Mouse (Mus musculus): ENCODE measurements around the gene 1110059E24Rik. TPM values are rescaled to one million over a fixed set of nuclear protein-coding genes. Genes with fewer than 3 reads are reported as not detected.
A peak's percentile ranks its signal among the peaks of the same experiment; 100 is the strongest.

Gene 1110059E24Rik
- polyA plus RNA-seq, 1 experiment, result 0.86 TPM

DNA sequence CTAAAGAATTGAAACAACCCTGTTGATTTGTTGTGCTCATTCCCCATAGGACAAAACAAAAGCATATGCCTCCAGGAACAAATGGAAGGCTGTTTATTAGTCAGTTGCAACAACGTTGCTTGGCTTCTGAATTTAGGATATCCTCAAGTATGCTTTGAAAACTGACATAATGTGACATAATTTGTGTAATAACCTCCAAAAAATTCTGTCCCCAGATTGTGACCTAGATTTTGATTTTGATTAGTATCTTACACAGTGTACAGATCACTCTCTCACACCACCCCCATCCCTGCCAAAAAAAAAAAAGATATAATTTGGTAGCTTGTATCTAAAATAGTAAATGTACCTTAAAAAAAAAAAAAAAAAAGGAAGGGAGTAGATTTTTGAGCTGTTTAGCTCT is 8.0 kb upstream of the 1110059E24Rik start:
- TF ChIP-seq CTCF (IDR thresholded peaks at IDR 0.05; ENCODE audit: extremely low read depth, insufficient read length, insufficient replicate concordance, low read depth, low read length) (no peak), POLR2A (IDR thresholded peaks at IDR 0.05; ENCODE audit: low read depth, low read length) (no peak)
- 77% methylated on average over 1 of the region's 1 CpGs for WGBS

GRCm38 (mm10) chr19:21654788-21655187 is 2.0 kb upstream of the 1110059E24Rik start:
- Histone ChIP-seq H3K4me1 (ENCODE audit: control insufficient read depth, insufficient read depth, insufficient read length, low read length) (peaks cover 8% of the 10 kb centered on the region; the same call in 1 of the 2 replicates), H3K36me3 (ENCODE audit: control insufficient read depth, insufficient read depth, low read length) (no peaks in the 10 kb centered on the region), H3K4me3 (ENCODE audit: low read depth, low read length) (no peak overlapping the region), H3K27ac (ENCODE audit: insufficient read depth, low read depth, low read length) (no peak overlapping the region), H3K27me3 (ENCODE audit: control insufficient read depth, insufficient read depth, low read length) (no peaks in the 10 kb centered on the region)
- 13% methylated on average over 7 of the region's 7 CpGs for WGBS
- TF ChIP-seq POLR2A (IDR thresholded peaks at IDR 0.05; ENCODE audit: low read depth, low read length), result no peak
- TF ChIP-seq CTCF (IDR thresholded peaks at IDR 0.05; ENCODE audit: extremely low read depth, insufficient read length, insufficient replicate concordance, low read depth, low read length), result no peak

More for the DNA sequence above, 8.0 kb upstream of the 1110059E24Rik start:
- Histone ChIP-seq H3K4me1 (ENCODE audit: control insufficient read depth, insufficient read depth, insufficient read length, low read length) (peaks cover 4% of the 10 kb centered on the region; the same call in 1 of the 2 replicates), H3K36me3 (ENCODE audit: control insufficient read depth, insufficient read depth, low read length) (no peaks in the 10 kb centered on the region), H3K4me3 (ENCODE audit: low read depth, low read length) (no peak overlapping the region), H3K27me3 (ENCODE audit: control insufficient read depth, insufficient read depth, low read length) (no peaks in the 10 kb centered on the region), H3K27ac (ENCODE audit: insufficient read depth, low read depth, low read length) (no peak overlapping the region)

DNA sequence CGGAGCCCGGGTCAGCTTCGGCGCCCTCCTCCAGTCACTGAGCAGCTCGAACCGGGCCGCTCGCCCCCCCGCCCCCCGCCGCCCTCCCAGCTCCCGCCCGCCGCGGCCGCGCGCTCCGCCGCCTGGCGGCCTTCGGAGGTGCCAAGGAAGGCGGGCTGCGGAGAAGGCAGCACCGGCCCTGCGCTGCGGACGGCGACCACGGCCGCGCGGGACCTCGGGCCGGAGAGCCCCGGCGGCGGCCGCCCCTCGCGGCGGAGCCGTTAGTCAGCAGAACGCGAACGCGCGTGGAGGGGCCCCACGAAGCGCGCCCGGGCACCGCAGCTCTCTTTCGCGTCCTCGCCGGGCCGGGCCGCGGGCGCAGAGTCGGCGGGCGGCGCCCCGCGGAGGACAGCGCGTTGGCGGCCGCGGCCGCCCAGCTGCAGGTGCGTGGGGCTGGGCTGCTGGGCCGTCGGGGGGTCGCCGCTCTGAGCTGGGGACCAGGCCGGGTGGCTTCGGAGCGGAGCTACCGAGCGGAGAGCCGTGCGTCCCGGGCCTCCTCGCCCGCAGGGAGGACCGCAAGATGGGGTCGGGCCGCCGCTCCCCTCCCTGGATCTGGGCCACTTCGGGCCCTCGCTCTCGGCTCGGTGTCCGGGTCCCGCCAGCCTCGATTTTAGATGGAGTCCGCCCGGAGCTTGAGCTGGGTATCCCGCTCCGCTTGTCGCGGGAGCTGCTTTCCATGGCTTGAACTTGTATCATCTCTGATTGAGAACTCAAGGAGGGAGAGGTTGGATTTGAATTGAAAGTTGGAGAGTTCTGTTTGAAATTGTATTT is 601 bp upstream of the 1110059E24Rik start, which contains the start of gene Abhd17b:
Abhd17b (plus strand) TSS at position 14 of the 810 bp plus-strand sequence.
- Histone ChIP-seq H3K4me3 (ENCODE audit: low read depth, low read length) (peak within 1 kb of the TSS; percentile 100), H3K27me3 (ENCODE audit: control insufficient read depth, insufficient read depth, low read length) (no peaks in the 10 kb centered on the region), H3K4me1 (ENCODE audit: control insufficient read depth, insufficient read depth, insufficient read length, low read length) (peaks cover 3% of the 10 kb centered on the region; the same call in 1 of the 2 replicates), H3K27ac (ENCODE audit: insufficient read depth, low read depth, low read length) (peak within 1 kb of the TSS; percentile 90), H3K36me3 (ENCODE audit: control insufficient read depth, insufficient read depth, low read length) (no peaks in the 10 kb centered on the region)
- under 1% methylated on average over 96 of the region's 105 CpGs for WGBS
- TF ChIP-seq CTCF (IDR thresholded peaks at IDR 0.05; ENCODE audit: extremely low read depth, insufficient read length, insufficient replicate concordance, low read depth, low read length) (peak; percentile 27; the same call in 1 of the 2 replicates), POLR2A (IDR thresholded peaks at IDR 0.05; ENCODE audit: low read depth, low read length) (peak; percentile 58; the same call in 1 of the 2 replicates)

GRCm38 (mm10) chr19:21651664-21652063 is 1.1 kb downstream of the 1110059E24Rik start:
- no peak for TF ChIP-seq POLR2A (IDR thresholded peaks at IDR 0.05; ENCODE audit: low read depth, low read length)
- no peak for TF ChIP-seq CTCF (IDR thresholded peaks at IDR 0.05; ENCODE audit: extremely low read depth, insufficient read length, insufficient replicate concordance, low read depth, low read length)
- H3K4me3 ChIP-seq (ENCODE audit: low read depth, low read length), result no peak overlapping the region
- WGBS, result 14% methylated on average over 6 of the region's 6 CpGs
- H3K4me1 ChIP-seq (ENCODE audit: control insufficient read depth, insufficient read depth, insufficient read length, low read length), result peaks cover 13% of the 10 kb centered on the region; the same call in 1 of the 2 replicates
- no peaks in the 10 kb centered on the region for H3K27me3 ChIP-seq (ENCODE audit: control insufficient read depth, insufficient read depth, low read length)
- no peaks in the 10 kb centered on the region for H3K36me3 ChIP-seq (ENCODE audit: control insufficient read depth, insufficient read depth, low read length)
- H3K27ac ChIP-seq (ENCODE audit: insufficient read depth, low read depth, low read length), result peak overlapping the region; percentile 85

DNA sequence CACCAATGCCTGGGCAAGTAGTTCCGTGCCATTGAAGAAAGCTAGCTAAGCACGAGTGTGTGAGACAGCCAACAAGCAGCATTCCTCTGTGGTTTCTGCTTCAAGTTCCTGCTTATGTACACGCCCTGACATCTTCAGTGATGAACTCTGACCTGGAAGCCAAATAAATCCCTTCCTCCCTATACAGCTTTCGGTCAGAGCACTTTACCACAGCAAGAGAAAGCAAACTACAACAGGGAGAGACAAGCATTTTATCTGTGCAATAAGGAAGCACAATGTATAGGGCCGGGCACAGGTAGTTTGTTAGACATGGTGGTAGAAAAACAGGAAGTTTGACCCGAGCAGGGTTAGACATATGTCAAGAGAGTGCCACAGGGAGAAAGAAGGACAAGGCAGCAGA is 6.6 kb downstream of the 1110059E24Rik start:
- H3K36me3 ChIP-seq (ENCODE audit: control insufficient read depth, insufficient read depth, low read length), result no peaks in the 10 kb centered on the region
- 23% methylated on average over 6 of the region's 6 CpGs for WGBS
- H3K4me3 ChIP-seq (ENCODE audit: low read depth, low read length), result no peak overlapping the region
- no peak for TF ChIP-seq CTCF (IDR thresholded peaks at IDR 0.05; ENCODE audit: extremely low read depth, insufficient read length, insufficient replicate concordance, low read depth, low read length)
- TF ChIP-seq POLR2A (IDR thresholded peaks at IDR 0.05; ENCODE audit: low read depth, low read length), result no peak
- peaks cover 25% of the 10 kb centered on the region; the same call in 1 of the 2 replicates for H3K4me1 ChIP-seq (ENCODE audit: control insufficient read depth, insufficient read depth, insufficient read length, low read length)
- H3K27me3 ChIP-seq (ENCODE audit: control insufficient read depth, insufficient read depth, low read length), result no peaks in the 10 kb centered on the region
- peak overlapping the region; percentile 98 for H3K27ac ChIP-seq (ENCODE audit: insufficient read depth, low read depth, low read length)

- WGBS, result 65% methylated on average over 4 of the region's 4 CpGs
- no peaks in the 10 kb centered on the region for H3K27me3 ChIP-seq (ENCODE audit: control insufficient read depth, insufficient read depth, low read length)
- no peak overlapping the region for H3K4me3 ChIP-seq (ENCODE audit: low read depth, low read length)
- TF ChIP-seq CTCF (IDR thresholded peaks at IDR 0.05; ENCODE audit: extremely low read depth, insufficient read length, insufficient replicate concordance, low read depth, low read length) (no peak), POLR2A (IDR thresholded peaks at IDR 0.05; ENCODE audit: low read depth, low read length) (no peak)
- no peaks in the 10 kb centered on the region; the same call in 1 of the 2 replicates for H3K36me3 ChIP-seq (ENCODE audit: control insufficient read depth, insufficient read depth, low read length)
- peaks cover 25% of the 10 kb centered on the region; the same call in 1 of the 2 replicates for H3K4me1 ChIP-seq (ENCODE audit: control insufficient read depth, insufficient read depth, insufficient read length, low read length)
- peak overlapping the region; percentile 98 for H3K27ac ChIP-seq (ENCODE audit: insufficient read depth, low read depth, low read length)
Measured at GRCm38 (mm10) chr19:21645301-21645700, 7.5 kb downstream of the 1110059E24Rik start.

GRCm38 (mm10) chr19:21643935-21644334 is 8.8 kb downstream of the 1110059E24Rik start:
- TF ChIP-seq CTCF (IDR thresholded peaks at IDR 0.05; ENCODE audit: extremely low read depth, insufficient read length, insufficient replicate concordance, low read depth, low read length) (no peak), POLR2A (IDR thresholded peaks at IDR 0.05; ENCODE audit: low read depth, low read length) (no peak)
- Histone ChIP-seq H3K27ac (ENCODE audit: insufficient read depth, low read depth, low read length) (no peak overlapping the region), H3K27me3 (ENCODE audit: control insufficient read depth, insufficient read depth, low read length) (no peaks in the 10 kb centered on the region), H3K36me3 (ENCODE audit: control insufficient read depth, insufficient read depth, low read length) (no peaks in the 10 kb centered on the region; the same call in 1 of the 2 replicates), H3K4me3 (ENCODE audit: low read depth, low read length) (no peak overlapping the region), H3K4me1 (ENCODE audit: control insufficient read depth, insufficient read depth, insufficient read length, low read length) (peaks cover 25% of the 10 kb centered on the region; the same call in 1 of the 2 replicates)
- WGBS, result 21% methylated on average over 1 of the region's 1 CpGs

Data from small intestine, adult 2 months (tissue).